Mouse (Mus musculus) adrenal gland, adult (tissue): ENCODE results near the gene Tmem30a.
A peak's percentile ranks its signal among the peaks of the same experiment; 100 is the strongest.

Experiments
- DNase-seq, 2 experiments: peaks; one replicate each; pipeline ENCODE4 v3.0.0; 2022 to 2023; ENCODE audit warnings: low spot score in 1 of 2; ENCODE audit not compliant: inconsistent age in 2 of 2

Tmem30a gene

GRCm38 (mm10) chr9:79792841-79793835, at the start of gene Tmem30a:
Gene Tmem30a, minus strand, starts transcription at chr9:79793507.
- DNase-seq, result peak; percentile 97 to 98

DNA sequence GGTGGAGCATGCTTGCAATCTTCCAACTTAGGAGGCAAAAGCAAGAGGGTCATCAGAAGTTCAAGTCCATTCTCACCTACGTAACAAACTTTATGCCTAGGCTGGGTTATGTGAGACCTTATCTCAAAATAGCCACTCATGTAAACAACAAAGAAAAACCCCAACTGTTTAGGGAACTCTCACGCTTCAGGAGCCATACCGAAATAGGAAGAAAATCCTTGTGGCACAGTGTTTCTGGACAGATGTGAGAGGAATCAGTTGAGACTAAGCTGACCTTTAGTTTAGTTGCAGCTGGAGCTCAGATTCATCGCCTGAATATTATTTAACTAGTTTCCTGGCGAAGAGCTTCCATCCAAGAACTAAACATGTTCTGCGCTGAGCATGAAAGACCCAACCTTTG, 49.3 kb upstream of the Tmem30a start:
- DNase-seq, result no peak

GRCm38 (mm10) chr9:79842028-79842427, 48.7 kb upstream of the Tmem30a start:
- no peak for DNase-seq

DNA sequence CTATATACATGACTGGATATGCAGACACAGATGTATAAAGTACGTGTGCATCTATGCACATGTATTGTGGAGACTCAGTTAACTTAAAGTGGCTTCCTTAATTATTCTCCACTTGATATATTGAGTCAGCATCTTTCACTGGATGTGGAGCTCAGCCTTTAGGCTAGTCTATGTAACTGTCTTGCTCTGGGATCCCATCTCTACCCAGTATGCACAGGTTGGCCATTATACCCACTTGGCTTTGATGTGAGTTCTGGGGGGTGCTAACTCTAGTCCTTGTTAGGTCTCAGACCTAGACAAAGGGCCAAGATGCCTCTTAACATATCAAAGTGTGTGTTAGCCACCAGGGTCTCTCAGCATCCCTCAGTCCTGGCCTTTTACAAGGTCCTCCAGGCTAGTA, 38.0 kb upstream of the Tmem30a start:
- no peak for DNase-seq

DNA sequence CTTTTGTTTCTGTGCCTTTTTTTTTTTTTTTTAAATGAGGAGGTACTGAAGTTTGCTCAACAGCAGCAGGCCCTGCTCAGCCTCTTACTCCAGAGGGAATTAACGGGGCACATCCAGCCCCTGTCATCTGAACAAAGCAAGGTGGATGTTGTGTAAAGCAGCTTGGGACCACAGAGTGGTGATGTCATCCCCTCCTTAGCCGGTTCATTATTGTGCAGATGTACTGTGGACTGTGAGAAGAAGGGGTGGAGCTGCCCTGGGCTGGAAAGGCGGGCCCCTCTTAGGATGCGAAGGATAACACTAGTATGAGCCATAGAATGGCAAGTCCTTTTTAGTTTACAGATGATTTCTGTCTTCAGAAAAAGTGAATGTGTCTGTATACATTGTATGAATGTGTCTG, 37.6 kb upstream of the Tmem30a start:
- no peak for DNase-seq

DNA sequence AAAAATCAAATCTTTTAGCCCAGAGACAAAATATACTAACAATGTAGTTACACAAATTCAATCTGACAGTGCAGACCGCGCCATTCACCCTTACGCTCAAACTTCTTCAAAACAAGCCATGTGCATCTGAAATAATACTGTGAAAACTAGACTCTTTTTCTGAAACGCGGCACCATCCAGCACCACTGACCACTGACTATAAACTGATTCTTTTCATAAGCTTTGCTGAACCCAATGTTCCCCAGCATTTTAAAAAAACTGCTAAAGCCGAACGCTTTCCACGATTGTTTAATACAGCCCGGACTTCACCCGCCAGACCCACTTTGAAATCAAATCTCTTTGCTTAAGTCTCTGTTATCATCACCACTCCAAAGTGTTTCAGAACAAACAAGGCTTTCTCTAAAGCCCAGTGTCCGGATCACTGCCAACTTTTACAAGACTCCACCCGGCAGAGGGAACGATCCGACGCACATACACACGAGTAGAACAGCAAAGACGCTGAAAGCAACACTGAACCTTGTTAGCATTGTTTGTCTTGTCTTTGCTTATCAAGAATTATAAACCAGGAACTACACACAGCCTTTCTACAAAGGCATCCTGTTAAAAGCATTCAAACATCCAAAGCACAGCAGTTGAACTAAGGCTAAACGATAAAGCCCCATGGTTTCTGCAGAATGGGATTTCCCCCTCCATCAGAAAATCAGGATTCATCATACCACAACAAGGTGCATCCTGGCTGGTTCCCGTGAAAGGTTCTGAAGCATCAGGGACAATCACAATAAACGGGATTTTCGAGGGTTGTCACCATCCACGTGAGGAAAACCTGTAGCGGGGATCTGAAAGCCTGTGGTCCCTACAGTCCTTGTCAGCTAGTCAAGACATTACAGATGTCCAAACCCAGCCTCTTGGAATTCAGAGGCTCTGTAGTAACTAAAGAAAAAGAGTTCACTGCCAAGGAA, 36.8 kb upstream of the Tmem30a start:
- no peak for DNase-seq

DNA sequence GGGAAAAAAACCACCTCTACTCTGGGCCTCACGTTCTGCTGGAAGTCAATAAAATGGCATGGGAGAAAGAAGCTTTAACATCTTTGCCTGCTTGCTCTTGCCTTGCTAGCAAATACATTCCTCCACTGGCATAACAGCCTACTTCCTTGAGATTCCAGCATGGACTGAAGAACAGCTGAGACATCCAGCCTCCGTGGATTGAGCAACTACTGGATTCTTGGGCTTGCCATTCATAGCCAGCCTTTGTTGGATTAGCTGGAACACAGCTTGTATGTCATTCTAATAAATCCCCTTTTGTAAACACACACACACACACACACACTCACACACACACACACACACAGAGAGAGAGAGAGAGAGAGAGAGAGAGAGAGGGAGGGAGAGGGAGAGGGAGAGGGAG, 33.8 kb upstream of the Tmem30a start:
- DNase-seq, result no peak

DNA sequence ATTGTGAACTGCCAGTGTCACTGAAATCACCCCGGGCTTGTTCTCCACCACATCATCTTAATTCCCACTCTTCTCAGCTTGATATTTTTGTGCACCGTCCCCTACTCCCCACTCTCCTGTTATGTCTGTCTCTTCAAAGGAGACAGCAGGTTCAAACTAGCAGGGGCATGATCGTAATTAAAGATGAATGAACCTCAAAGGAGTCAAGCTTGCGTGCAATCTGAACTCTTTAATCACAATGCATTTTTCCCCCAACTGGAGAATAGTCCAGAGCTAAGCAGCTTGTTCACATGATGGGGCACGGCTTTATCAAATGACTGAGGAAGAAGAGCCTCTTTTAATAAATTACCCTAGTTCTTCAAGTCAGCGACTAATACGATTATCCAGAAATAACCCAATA, 32.2 kb upstream of the Tmem30a start:
- no peak for DNase-seq

DNA sequence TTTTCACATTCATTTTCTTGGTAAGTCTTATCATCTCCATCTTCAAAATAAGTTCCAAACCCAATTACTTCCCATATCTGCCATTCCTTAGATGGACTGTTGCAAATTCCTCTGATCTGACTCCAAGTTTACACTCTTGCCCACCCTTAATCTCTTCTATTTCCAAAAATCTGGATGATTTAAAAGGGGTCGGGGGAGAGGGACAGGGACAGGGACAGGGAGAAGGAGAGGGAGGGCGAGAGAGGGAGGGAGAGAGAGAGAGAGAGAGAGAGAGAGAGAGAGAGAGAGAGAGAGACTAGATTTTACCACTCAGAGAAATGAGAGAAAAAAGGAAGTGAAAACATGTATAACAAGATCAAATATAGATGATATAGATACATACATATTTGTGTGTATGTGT, 30.5 kb upstream of the Tmem30a start:
- DNase-seq, result no peak

- DNase-seq, result no peak
These were observed 30.1 kb upstream of the Tmem30a start for GRCm38 (mm10) chr9:79823438-79823837.

- DNase-seq, result no peak
These were observed 23.2 kb upstream of the Tmem30a start for GRCm38 (mm10) chr9:79816464-79816863.

- no peak for DNase-seq
These were observed 22.7 kb upstream of the Tmem30a start for GRCm38 (mm10) chr9:79816013-79816412.

GRCm38 (mm10) chr9:79814592-79814991, 21.3 kb upstream of the Tmem30a start:
- DNase-seq, result no peak

DNA sequence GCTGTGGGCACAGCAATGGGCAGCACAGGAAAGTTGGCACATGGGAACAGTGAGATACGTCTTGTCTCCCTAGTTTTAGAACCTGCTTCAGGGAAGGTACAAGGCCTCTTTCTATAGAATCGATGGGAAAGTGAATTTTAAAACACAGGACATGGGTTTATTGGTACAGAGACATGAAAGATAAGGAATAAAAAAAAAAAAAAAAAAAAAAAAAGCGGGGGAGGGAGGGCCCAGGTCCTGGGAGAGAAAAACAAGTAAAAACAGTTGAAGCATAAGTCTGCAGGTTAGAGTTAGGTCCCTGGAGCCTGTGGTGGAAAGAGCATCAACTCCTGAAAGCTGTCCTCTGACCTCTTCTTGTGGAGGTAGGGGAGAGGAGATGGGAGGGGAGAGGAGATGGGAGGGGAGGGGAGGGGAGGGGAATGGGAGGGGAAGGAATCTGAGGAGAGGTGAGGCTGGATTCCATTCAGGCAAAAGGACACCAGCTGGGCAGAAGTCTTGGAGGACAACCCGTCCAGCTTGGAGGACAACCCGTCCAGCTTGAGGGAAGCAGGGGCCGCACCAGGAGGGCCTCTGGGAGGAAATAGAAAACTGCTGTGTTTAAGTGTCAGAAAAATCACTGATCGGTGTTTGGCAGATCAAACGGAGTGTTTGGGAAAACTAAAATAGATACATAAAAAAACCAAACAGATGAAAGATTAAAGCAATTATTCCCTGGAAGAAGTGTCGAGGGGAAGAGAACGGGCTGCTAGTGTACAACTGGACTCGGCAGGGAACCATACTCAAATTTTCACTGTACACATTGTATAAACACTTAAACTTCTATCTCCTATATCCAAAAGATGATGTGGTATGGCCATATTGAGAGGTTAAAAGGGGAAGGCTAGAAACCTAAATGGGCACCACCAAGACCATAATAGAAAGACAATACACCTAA, 17.9 kb upstream of the Tmem30a start:
- no peak for DNase-seq

GRCm38 (mm10) chr9:79810534-79810933, 17.2 kb upstream of the Tmem30a start:
- DNase-seq, result no peak

GRCm38 (mm10) chr9:79809411-79809810, 16.1 kb upstream of the Tmem30a start:
- DNase-seq, result no peak

- DNase-seq, result peak in 1 of 2 experiments; percentile 53
These were observed 13.9 kb upstream of the Tmem30a start for GRCm38 (mm10) chr9:79807178-79807577.

- DNase-seq, result peak in 1 of 2 experiments; percentile 77
These were observed 13.2 kb upstream of the Tmem30a start for GRCm38 (mm10) chr9:79806317-79807075.

DNA sequence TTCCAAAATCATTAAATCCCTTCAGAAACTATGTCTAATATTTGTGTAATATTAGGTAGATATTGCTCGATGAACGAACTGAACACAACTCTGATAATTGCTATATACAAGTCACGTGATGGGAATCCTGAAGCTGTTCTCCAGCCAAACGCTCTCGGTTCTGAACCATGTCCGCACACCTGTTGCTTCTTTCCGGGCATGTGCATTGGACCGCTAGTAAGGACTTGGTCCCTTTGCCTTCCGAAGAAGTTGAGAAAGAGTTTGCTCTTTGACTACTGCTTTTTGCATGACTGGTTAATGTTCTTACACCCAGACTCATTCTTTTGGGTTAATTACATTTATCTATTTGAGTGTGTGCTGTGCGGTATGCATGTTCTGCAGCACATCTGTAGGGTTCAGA, 12.1 kb upstream of the Tmem30a start:
- no peak for DNase-seq
